Mouse (Mus musculus): ENCODE data around the gene Fam171a2. TPM values are rescaled to one million over a fixed set of nuclear protein-coding genes. Genes with fewer than 3 reads are reported as not detected.

Fam171a2 gene
- 4.3 and 8.7 TPM in 2 replicates for total RNA-seq (2021)
- long read RNA-seq, transcript Fam171a2-201 (8 exons, 3,118 nt): major isoform, 7 of 9 reads
- long read RNA-seq, partial matches to known transcripts: 1 of 9 reads
- long read RNA-seq, other reads (novel, unspliced or antisense): 1 of 9 reads

DNA sequence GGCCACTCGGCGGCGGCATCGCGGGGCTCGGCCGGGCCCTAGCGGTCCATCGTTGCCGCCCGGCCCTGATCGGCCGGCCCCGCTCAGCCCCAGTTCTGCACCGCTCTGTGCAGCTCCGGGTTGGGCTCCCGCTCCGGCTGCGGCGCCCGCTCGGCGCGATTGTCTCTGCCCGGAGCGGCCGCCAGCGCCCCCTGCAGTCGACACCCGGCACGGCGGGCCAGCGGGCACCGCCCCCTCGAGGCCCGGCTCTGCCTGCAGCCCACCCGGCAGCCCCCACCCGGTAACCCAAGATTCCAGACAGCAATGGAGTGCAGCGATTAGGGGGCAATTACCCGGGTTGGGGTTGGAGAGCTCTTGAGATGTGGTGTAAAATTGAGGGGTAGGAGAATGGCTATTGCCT is at the start of gene Fam171a2:
TSS of gene Fam171a2 (minus strand) at position 186 of the 400 bp plus-strand sequence.
- DNase-seq: peak; percentile 84

DNA sequence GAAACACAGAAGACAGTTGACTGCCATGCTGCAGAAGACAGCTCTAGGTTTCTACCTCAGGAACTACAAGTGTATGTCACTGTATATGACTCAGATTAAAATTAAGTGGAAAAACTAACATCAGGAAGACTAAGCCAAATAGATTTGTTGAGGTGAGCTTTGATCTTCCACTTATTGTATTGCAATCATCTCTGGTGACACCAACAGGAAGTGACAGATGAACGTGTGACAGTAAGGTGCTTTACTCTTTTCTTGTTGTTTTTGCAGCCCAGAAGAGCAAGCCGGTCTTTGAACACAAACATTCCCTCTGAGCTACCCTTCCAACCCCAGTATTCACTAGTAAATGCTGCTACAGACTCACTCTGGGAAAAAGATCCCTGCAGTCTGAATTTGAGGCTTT is 49.2 kb upstream of the Fam171a2 start:
- no peak for DNase-seq

GRCm38 (mm10) chr11:102496206-102496605 is 48.7 kb upstream of the Fam171a2 start:
- no peak for DNase-seq

GRCm38 (mm10) chr11:102495742-102496141 is 48.3 kb upstream of the Fam171a2 start:
- DNase-seq: no peak

GRCm38 (mm10) chr11:102495114-102495513 is 47.6 kb upstream of the Fam171a2 start:
- DNase-seq: no peak

DNA sequence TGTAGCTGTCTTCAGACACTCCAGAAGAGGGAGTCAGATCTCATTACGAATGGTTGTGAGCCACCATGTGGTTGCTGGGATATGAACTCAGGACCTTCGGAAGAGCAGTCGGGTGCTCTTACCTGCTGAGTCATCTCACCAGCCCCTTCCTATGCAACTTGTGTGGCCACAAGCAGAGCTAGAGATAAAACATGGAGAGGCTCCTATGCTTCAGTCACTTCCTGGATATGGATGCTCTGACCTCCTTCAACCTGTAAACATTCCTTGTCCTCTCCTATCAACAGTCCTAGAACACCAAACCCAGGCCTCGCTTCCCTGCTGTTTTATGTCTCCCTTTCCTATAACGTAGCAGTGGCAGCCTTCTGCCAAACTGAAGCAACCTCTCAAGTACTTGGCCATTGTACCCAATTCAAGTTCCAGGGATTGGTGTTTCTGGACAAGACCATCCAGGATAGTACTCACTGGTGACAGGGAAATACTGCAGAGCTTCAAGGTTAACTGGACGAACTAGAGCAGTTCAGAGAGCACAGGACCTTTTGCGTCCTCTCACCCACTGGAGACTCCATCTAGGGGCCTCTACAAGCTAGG is 46.7 kb upstream of the Fam171a2 start:
- no peak for DNase-seq

DNA sequence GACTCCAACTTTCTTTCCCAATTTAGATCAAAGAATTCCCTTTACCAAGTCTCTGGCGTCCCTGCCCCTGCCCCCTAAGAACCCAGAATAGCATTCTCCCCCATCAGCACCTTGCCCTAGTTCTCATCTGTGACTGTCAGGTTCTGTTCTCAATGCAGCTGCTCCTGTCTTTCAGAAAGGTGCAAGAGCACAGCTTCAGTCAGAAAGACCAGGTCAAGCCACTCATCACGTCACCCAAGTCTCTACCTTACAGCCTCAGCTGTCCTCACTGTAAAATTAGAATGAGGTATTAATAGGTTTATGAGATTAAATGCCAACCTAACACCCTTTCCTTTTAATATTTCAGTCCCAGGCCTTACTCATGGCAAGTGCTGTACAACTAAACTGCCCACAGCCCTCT is 45.8 kb upstream of the Fam171a2 start:
- DNase-seq: no peak

DNA sequence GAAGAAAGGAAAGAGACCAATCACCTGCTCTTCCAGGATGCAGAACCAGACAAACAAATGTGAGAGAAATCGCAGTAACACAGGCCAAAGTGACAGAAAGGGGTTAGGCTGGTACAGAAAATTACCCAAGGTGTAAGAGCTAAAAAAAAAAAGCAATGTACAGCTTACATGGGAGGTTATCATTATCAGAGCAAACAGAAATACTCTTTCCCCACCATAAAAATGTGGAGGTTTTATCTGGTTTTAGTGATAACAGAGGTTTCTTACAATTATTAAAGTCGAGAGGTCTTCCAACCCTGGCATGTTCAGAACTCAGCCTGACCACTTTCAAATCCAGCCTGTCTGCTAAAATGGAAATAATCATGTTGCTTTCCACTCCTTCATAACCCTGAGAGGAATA is 40.4 kb upstream of the Fam171a2 start:
- no peak for DNase-seq

- peak; percentile 27 for DNase-seq
These were observed 39.4 kb upstream of the Fam171a2 start for GRCm38 (mm10) chr11:102486733-102487386.

- DNase-seq: no peak
These were observed 34.3 kb upstream of the Fam171a2 start for GRCm38 (mm10) chr11:102481779-102482178.

- DNase-seq: no peak
These were observed 33.4 kb upstream of the Fam171a2 start for GRCm38 (mm10) chr11:102480897-102481296.

DNA sequence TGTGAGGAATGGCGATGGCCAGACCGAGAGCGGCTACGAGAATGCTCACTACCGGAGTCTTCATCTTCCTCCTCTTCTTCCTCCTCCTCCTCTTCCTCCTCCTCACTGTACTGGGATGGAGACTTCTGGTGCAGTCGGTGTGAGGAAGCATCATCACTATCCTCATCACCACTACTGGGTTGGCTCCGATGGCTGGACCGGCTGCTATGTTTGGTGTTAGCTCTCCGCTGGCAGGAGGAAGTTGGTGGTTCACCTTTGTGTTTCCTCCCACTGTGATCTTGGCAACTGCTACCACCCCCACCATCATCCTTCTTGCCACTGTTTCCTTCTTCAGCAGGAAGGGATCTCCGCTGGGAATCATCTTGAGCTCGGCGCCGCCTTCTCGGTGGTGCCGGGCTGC is 32.6 kb upstream of the Fam171a2 start:
- no peak for DNase-seq

GRCm38 (mm10) chr11:102479581-102479980 is 32.1 kb upstream of the Fam171a2 start:
- DNase-seq: no peak

- DNase-seq: no peak
These were observed 31.2 kb upstream of the Fam171a2 start for GRCm38 (mm10) chr11:102478671-102479070.

- no peak for DNase-seq
These were observed 27.5 kb upstream of the Fam171a2 start for GRCm38 (mm10) chr11:102475027-102475426.

GRCm38 (mm10) chr11:102469648-102470357 is 22.3 kb upstream of the Fam171a2 start, which contains the start of gene Itga2b:
Gene Itga2b, minus strand, starts transcription at chr11:102470122.
- no peak for DNase-seq

- peak; percentile 99 for DNase-seq
These were observed 19.7 kb upstream of the Fam171a2 start for GRCm38 (mm10) chr11:102467041-102467631.

GRCm38 (mm10) chr11:102465713-102466436 is 18.4 kb upstream of the Fam171a2 start:
- peak; percentile 66 for DNase-seq

DNA sequence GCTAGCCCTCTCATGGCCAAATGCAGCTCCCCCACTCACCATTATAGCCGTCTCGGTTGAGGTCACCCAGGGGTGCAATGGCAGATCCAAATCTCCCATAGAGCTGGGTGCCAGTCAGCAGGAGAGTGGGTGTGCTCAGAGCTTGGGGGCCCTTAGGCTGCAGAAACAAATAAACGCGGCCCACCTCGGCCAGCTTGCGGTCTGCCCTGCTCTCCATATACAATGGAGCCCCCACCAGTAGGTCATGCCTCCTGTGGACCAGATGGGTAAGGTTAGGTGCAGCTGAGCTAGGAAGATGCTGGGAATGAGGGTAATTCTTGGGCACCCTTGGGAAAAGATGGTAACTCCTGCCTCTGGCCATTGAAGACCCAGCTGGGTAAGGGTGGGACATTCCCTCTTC is 17.4 kb upstream of the Fam171a2 start:
- no peak for DNase-seq

DNA sequence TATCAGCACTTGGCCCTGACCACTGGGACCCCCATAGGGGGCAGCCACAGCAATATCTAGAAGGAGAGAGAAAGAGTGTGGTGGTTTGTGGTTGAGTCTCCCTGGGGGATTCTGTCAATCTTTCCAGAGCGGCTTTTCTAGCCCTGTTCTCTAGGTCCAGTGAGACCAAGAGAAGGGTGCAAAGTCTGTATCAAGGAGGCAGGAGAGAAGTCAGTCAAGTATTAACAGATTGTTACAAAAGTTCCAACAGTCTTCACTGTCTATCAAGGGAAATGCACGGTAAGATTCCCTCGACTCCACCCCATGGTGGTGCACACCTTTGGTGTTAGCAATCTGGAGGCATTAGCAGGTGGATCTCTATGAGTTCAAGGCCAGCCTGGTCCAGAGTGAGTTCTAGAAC is 14.3 kb upstream of the Fam171a2 start:
- DNase-seq: no peak

DNA sequence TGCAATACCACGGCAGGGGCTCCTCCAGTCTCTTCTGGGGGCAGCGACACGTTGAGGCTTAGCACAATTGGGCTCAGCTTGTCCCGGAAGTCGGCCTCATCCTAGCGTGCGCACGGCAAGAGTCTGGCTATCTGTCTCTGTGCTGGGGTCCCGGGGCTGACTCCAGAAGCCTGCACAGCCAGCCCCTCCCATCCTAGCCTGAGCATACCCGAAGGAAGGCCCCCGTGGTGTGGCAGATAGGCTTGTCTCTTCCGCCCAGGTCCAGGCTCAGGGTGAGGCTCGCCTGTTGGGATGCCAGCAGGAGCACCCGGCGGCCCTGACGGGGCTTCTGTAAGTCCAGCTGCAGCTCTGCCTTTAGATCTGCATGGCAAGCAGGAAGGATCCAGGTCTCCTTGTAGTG is 13.1 kb upstream of the Fam171a2 start:
- DNase-seq: no peak

DNA sequence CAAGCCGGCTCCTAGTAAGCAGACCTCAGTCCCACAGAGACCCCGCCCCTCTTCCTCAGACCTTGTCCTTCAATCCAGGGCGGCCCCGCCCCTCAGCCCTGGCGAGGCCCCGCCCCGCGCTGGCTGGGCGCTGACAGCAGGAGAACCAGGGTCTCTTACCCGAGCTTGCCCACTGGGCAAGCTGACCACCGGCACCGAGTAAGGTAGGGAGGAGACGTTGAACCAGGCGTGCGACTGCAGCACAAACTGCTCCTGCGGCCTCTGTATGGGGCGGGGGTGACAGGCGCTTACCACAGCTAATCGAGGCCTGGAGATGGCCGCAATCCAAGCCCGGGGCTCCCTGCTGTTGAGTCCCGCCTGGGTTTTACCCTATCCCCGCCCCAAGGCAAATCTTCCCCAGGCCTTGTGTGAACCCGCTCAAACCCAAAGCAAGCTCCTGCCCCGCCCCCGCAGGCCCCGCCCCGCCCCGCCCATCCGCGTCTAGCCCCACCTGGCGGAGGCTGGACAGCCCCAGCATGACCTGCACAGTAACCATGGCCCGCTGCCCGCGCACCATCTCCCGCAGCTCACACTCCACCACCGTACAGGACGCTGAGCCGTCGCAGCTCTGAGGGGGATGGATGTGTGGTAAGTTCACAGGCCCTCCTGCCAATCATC is 8.4 kb upstream of the Fam171a2 start:
- peak; percentile 82 for DNase-seq

Measured in adrenal gland, postnatal 25 days (tissue).